Mouse (Mus musculus): ENCODE data around the gene Dok5.

Gene Dok5

GRCm38 (mm10) chr2:170858640-170859039, 127.0 kb downstream of the Dok5 start:
- DNase-seq (ENCODE audit: low read depth, low spot score): no peak

GRCm38 (mm10) chr2:170860576-170860975, 129.0 kb downstream of the Dok5 start:
- DNase-seq (ENCODE audit: low read depth, low spot score): no peak

- no peak for DNase-seq (ENCODE audit: low read depth, low spot score)
These were observed 131.2 kb downstream of the Dok5 start for GRCm38 (mm10) chr2:170862799-170863198.

GRCm38 (mm10) chr2:170863201-170863600, 131.6 kb downstream of the Dok5 start:
- DNase-seq (ENCODE audit: low read depth, low spot score): no peak

- no peak for DNase-seq (ENCODE audit: low read depth, low spot score)
These were observed 132.4 kb downstream of the Dok5 start for GRCm38 (mm10) chr2:170864043-170864442.

GRCm38 (mm10) chr2:170864820-170865219, 133.2 kb downstream of the Dok5 start:
- no peak for DNase-seq (ENCODE audit: low read depth, low spot score)

- no peak for DNase-seq (ENCODE audit: low read depth, low spot score)
These were observed 139.0 kb downstream of the Dok5 start for GRCm38 (mm10) chr2:170870566-170870965.

GRCm38 (mm10) chr2:170871469-170871868, 139.9 kb downstream of the Dok5 start:
- no peak for DNase-seq (ENCODE audit: low read depth, low spot score)

- DNase-seq (ENCODE audit: low read depth, low spot score): peak; percentile 56
These were observed 141.8 kb downstream of the Dok5 start for GRCm38 (mm10) chr2:170873382-170873781.

- peak; percentile 69 for DNase-seq (ENCODE audit: low read depth, low spot score)
These were observed 145.9 kb downstream of the Dok5 start for GRCm38 (mm10) chr2:170877515-170877914.

GRCm38 (mm10) chr2:170877936-170878335, 146.3 kb downstream of the Dok5 start:
- no peak for DNase-seq (ENCODE audit: low read depth, low spot score)

- no peak for DNase-seq (ENCODE audit: low read depth, low spot score)
These were observed 152.7 kb downstream of the Dok5 start for GRCm38 (mm10) chr2:170884209-170884801.

GRCm38 (mm10) chr2:170887984-170888383, 156.4 kb downstream of the Dok5 start:
- no peak for DNase-seq (ENCODE audit: low read depth, low spot score)

- no peak for DNase-seq (ENCODE audit: low read depth, low spot score)
These were observed 163.5 kb downstream of the Dok5 start for GRCm38 (mm10) chr2:170895096-170895495.

GRCm38 (mm10) chr2:170902204-170903028, 170.8 kb downstream of the Dok5 start:
- no peak for DNase-seq (ENCODE audit: low read depth, low spot score)

GRCm38 (mm10) chr2:170903029-170903306, 171.4 kb downstream of the Dok5 start:
- no peak for DNase-seq (ENCODE audit: low read depth, low spot score)

- no peak for DNase-seq (ENCODE audit: low read depth, low spot score)
These were observed 171.8 kb downstream of the Dok5 start for GRCm38 (mm10) chr2:170903367-170903766.

GRCm38 (mm10) chr2:170912589-170913223, 181.1 kb downstream of the Dok5 start:
- DNase-seq (ENCODE audit: low read depth, low spot score): peak; percentile 59

GRCm38 (mm10) chr2:170913863-170914262, 182.3 kb downstream of the Dok5 start:
- no peak for DNase-seq (ENCODE audit: low read depth, low spot score)

GRCm38 (mm10) chr2:170915646-170916045, 184.0 kb downstream of the Dok5 start:
- DNase-seq (ENCODE audit: low read depth, low spot score): no peak

- no peak for DNase-seq (ENCODE audit: low read depth, low spot score)
These were observed 190.7 kb downstream of the Dok5 start for GRCm38 (mm10) chr2:170922260-170922659.

- DNase-seq (ENCODE audit: low read depth, low spot score): no peak
These were observed 192.5 kb downstream of the Dok5 start for GRCm38 (mm10) chr2:170924131-170924530.

GRCm38 (mm10) chr2:170926237-170926636, 194.6 kb downstream of the Dok5 start:
- DNase-seq (ENCODE audit: low read depth, low spot score): no peak

All from brain, embryonic 18.5 days (tissue).